ENCODE assay signal across 7 mouse cellular contexts in the genomic region with DNA sequence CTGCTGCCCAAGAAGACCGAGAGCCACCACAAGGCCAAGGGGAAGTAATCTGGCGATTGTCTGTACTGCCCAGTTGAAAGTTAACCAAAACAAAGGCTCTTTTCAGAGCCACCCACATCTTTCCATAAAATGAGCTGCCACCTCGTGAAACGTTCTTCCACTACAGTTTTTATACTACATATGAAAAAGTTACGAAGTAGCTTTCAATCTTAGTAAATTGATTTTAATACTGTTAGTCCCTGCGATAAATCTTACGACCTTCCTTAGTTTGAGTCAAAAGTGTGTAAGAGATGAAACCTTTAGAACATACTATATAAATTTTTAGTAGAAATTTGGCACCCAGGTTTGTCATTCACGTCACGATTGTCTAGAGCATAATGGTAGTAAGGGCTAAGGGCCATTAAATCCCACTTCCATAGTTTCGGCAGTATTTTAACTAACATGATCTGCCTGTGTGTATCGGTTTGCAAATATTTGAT. TPM values are rescaled to one million over a fixed set of nuclear protein-coding genes. Genes with fewer than 3 reads are reported as not detected.
DNase-seq lines count a peak whose midpoint lies in the region; ATAC-seq and TF ChIP-seq lines count a peak whose summit lies in the region.

No protein-coding gene starts in this region.

- H3K4me2 ChIP-seq in embryonic facial prominence, embryonic 12.5 days (replicated peaks): peak overlapping the region; percentile 55
- peak overlapping the region; percentile 57 for H3K4me2 ChIP-seq in limb, embryonic 11.5 days (ENCODE audit: low read depth, severe bottlenecking)

- WGBS in embryonic facial prominence, embryonic 12.5 days: under 1% methylated on average over 11 of the region's 11 CpGs
- 1% methylated on average over 11 of the region's 11 CpGs for WGBS in limb, embryonic 11.5 days
- WGBS in olfactory bulb, adult 2 months: under 1% methylated on average over 11 of the region's 11 CpGs

- DNase-seq in 3134 (ENCODE audit: extremely low read depth, insufficient read length, low spot score): peak; percentile 73
- DNase-seq in 3T3-L1 (ENCODE audit: low read depth, low spot score): peak; percentile 61
- peak; percentile 62 for DNase-seq in limb, embryonic 11.5 days (ENCODE audit: low spot score)
- no peak for DNase-seq in cerebellum, adult 8-10 months
- no peak for DNase-seq in left cerebral cortex, postnatal 10 days (ENCODE audit: extremely low spot score in 1 of 2, low spot score in 2 of 2)

- no peaks in the 10 kb centered on the region for H3K36me3 ChIP-seq in embryonic facial prominence, embryonic 12.5 days
- H3K36me3 ChIP-seq in limb, embryonic 11.5 days (ENCODE audit: control insufficient read depth, insufficient read depth, low read length): no peaks in the 10 kb centered on the region

- intact Hi-C loops in left cerebral cortex, postnatal 10 days (cut with DNase I): loop anchor here (10.0 kb wide), 1 partner anchor 197 kb away; a partner anchor contains a TSS

- H3K9me3 ChIP-seq in embryonic facial prominence, embryonic 12.5 days: no peaks in the 10 kb centered on the region
- H3K9me3 ChIP-seq in limb, embryonic 11.5 days (ENCODE audit: control insufficient read depth, low read length): no peaks in the 10 kb centered on the region

- no peaks in the 10 kb centered on the region for H3K27me3 ChIP-seq in embryonic facial prominence, embryonic 12.5 days
- no peaks in the 10 kb centered on the region for H3K27me3 ChIP-seq in limb, embryonic 11.5 days (ENCODE audit: control insufficient read depth, insufficient read depth, low read length)

- TF ChIP-seq CTCF in olfactory bulb, adult 2 months (IDR thresholded peaks at IDR 0.05; ENCODE audit: insufficient read depth, low read depth, low read length): no peak

- peak overlapping the region; percentile 58 for H3K9ac ChIP-seq in embryonic facial prominence, embryonic 12.5 days
- H3K9ac ChIP-seq in limb, embryonic 11.5 days (ENCODE audit: low read length): peak overlapping the region; percentile 68

- peak overlapping the region; percentile 96 for H3K27ac ChIP-seq in embryonic facial prominence, embryonic 12.5 days
- peak overlapping the region; percentile 96 for H3K27ac ChIP-seq in limb, embryonic 11.5 days (replicated peaks; ENCODE audit: low read depth, low read length)
- H3K27ac ChIP-seq in olfactory bulb, adult 2 months (ENCODE audit: insufficient read depth, low read depth, low read length): peak overlapping the region; percentile 82; the same call in 1 of the 2 replicates

- TF ChIP-seq POLR2A in olfactory bulb, adult 2 months (IDR thresholded peaks at IDR 0.05; ENCODE audit: insufficient read depth, low read depth, low read length): no peak

- peak overlapping the region; percentile 42 for H3K4me3 ChIP-seq in embryonic facial prominence, embryonic 12.5 days
- peak overlapping the region; percentile 38 for H3K4me3 ChIP-seq in limb, embryonic 11.5 days (ENCODE audit: low read depth, low read length)
- peak overlapping the region; percentile 73 for H3K4me3 ChIP-seq in olfactory bulb, adult 2 months (ENCODE audit: insufficient read depth, low read depth, low read length)

- H3K4me1 ChIP-seq in embryonic facial prominence, embryonic 12.5 days: peaks cover 5% of the 10 kb centered on the region; the same call in 1 of the 2 replicates
- H3K4me1 ChIP-seq in limb, embryonic 11.5 days (ENCODE audit: control insufficient read depth, insufficient read depth, low read length): peaks cover 3% of the 10 kb centered on the region; the same call in 1 of the 2 replicates
- peaks cover 7% of the 10 kb centered on the region for H3K4me1 ChIP-seq in olfactory bulb, adult 2 months (ENCODE audit: control insufficient read depth, insufficient read depth, low read length)

- no peak for ATAC-seq in embryonic facial prominence, embryonic 12.5 days (ENCODE audit: insufficient number of reproducible peaks, insufficient read depth, low FRiP score, low TSS enrichment)
- ATAC-seq in limb, embryonic 11.5 days (ENCODE audit: insufficient number of reproducible peaks, low FRiP score, low TSS enrichment, low read depth): no peak; the same call in 1 of the 2 replicates

RNA-seq across cellular contexts. Expression of a gene that starts 0.6 kb away (rescaled TPM):
- 14.0 and 23.7 TPM in 2 replicates for polyA plus RNA-seq in embryonic facial prominence, embryonic 12.5 days (2016; fragmentation: Nextera tagmentation; extraction: Ambion mirVana)
- 7.5 and 12.0 TPM in 2 replicates for polyA plus RNA-seq in limb, embryonic 11.5 days (2014; fragmentation: Nextera tagmentation; extraction: Ambion mirVana)
- polyA plus RNA-seq in olfactory bulb, adult 2 months (2012; ENCODE audit: insufficient read depth, insufficient read length, low replicate concordance, missing spikeins): not detected in 2 replicates
- total RNA-seq in left cerebral cortex, postnatal 10 days (2021): 10 to 100 TPM; 37.4 to 47.0 TPM

RNA-seq across cellular contexts. Expression of a gene that starts 0.6 kb away (rescaled TPM):
- 58.7 and 62.9 TPM in 2 replicates for polyA plus RNA-seq in embryonic facial prominence, embryonic 12.5 days (2016; fragmentation: Nextera tagmentation; extraction: Ambion mirVana)
- polyA plus RNA-seq in limb, embryonic 11.5 days (2014; fragmentation: Nextera tagmentation; extraction: Ambion mirVana): 63.8 and 65.5 TPM in 2 replicates
- not detected in 2 replicates for polyA plus RNA-seq in olfactory bulb, adult 2 months (2012; ENCODE audit: insufficient read depth, insufficient read length, low replicate concordance, missing spikeins)
- total RNA-seq in left cerebral cortex, postnatal 10 days (2021): 10 to 100 TPM; 43.9 to 44.2 TPM

RNA-seq across cellular contexts. Expression of a gene that starts 5.0 kb away (rescaled TPM):
- polyA plus RNA-seq in embryonic facial prominence, embryonic 12.5 days (2016; fragmentation: Nextera tagmentation; extraction: Ambion mirVana): 3.6 and 5.0 TPM in 2 replicates
- polyA plus RNA-seq in limb, embryonic 11.5 days (2014; fragmentation: Nextera tagmentation; extraction: Ambion mirVana): 1.7 and 3.4 TPM in 2 replicates
- not detected in 2 replicates for polyA plus RNA-seq in olfactory bulb, adult 2 months (2012; ENCODE audit: insufficient read depth, insufficient read length, low replicate concordance, missing spikeins)
- total RNA-seq in left cerebral cortex, postnatal 10 days (2021): 10 to 100 TPM; 25.4 to 26.6 TPM

RNA-seq across cellular contexts. Expression of a gene that starts 5.3 kb away (rescaled TPM):
- 9.4 and 11.5 TPM in 2 replicates for polyA plus RNA-seq in embryonic facial prominence, embryonic 12.5 days (2016; fragmentation: Nextera tagmentation; extraction: Ambion mirVana)
- polyA plus RNA-seq in limb, embryonic 11.5 days (2014; fragmentation: Nextera tagmentation; extraction: Ambion mirVana): 6.3 and 7.9 TPM in 2 replicates
- polyA plus RNA-seq in olfactory bulb, adult 2 months (2012; ENCODE audit: insufficient read depth, insufficient read length, low replicate concordance, missing spikeins): not detected in 2 replicates
- total RNA-seq in left cerebral cortex, postnatal 10 days (2021): 10 to 100 TPM; 79.7 to 80.1 TPM

RNA-seq across cellular contexts. Expression of a gene that starts 6.1 kb away (rescaled TPM):
- polyA plus RNA-seq in embryonic facial prominence, embryonic 12.5 days (2016; fragmentation: Nextera tagmentation; extraction: Ambion mirVana): 19.2 and 19.3 TPM in 2 replicates
- polyA plus RNA-seq in limb, embryonic 11.5 days (2014; fragmentation: Nextera tagmentation; extraction: Ambion mirVana): 13.3 and 14.0 TPM in 2 replicates
- polyA plus RNA-seq in olfactory bulb, adult 2 months (2012; ENCODE audit: insufficient read depth, insufficient read length, low replicate concordance, missing spikeins): not detected in 2 replicates
- total RNA-seq in left cerebral cortex, postnatal 10 days (2021): 10 to 100 TPM; 13.2 to 15.0 TPM

Comparison
In these comparisons a context has a peak if more than half of its experiments do, and no peak if none do; other contexts are left out.
1. DNase-seq: peak in 3134 (single experiment), 3T3-L1 (single experiment) and limb, embryonic 11.5 days (single experiment); none in cerebellum, adult 8-10 months (single experiment) and left cerebral cortex, postnatal 10 days (0 of 2).
2. RNA of a gene that starts 0.6 kb away (polyA plus RNA-seq): 63.8 to 65.5 TPM in limb, embryonic 11.5 days and 58.7 to 62.9 TPM in embryonic facial prominence, embryonic 12.5 days; not detected in olfactory bulb, adult 2 months; every median in the first group is over 10 times any median in the second.
3. Peak in every context shown above with its lines, with median percentiles within 50 percentile points of each other: H3K27ac ChIP-seq and H3K4me3 ChIP-seq.